Mouse (Mus musculus) layer of hippocampus, postnatal 10 days (tissue): ENCODE results near the gene Lrr1. TPM values are rescaled to one million over a fixed set of nuclear protein-coding genes. Genes with fewer than 3 reads are reported as not detected.
A peak's percentile ranks its signal among the peaks of the same experiment; 100 is the strongest.

Experiments
- DNase-seq, 2 experiments: peaks; one replicate each; pipeline ENCODE4 v3.0.0; 2021; ENCODE audit warnings: low spot score in 2 of 2
- total RNA-seq, 2 experiments: library from RNA; stranded (reverse); gene quantifications; 2 replicates each; pipeline ENCODE4 v1.2.3; 2021

Gene Lrr1
- total RNA-seq, 2 experiments from 2014 or later = 0.80 to 0.85 TPM

DNA sequence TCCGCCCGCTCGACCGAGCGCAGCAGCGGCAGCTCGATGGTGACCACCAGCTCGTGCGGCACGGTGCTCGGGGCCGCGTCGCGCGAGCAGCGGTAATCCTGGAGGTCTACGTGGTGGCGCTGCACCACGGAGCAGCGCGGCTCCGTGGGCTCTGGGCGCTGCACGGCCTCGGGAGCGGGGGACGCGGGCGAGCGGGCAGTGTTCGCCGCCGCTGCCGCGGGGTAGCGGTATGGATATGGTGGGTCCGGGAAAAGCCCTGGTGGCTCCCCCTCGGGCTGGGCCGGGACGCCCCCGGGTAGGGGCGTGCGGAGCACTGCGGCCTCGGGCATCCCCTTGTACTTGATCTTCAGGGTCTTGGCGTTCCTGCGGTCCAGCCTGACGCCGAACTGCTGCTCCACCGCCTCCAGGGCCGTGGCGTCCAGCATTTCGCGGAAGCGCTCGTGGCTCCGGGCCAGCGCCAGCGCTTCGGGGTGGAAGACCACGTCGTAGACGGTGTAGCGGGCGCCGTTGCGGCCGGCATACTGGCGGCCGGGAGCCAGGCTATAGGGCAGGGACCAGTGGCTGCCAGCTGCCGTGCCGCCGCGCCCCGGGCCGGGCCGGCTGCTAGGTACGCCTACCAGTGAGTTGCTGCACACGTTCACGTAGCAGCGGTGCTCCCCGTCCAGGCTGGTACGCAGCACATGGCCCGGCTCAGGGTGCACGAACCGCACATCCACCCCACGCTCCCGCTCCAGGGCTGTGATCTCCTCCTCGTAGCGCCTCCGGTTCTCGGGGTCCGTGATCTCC is 29.0 kb downstream of the Lrr1 start:
- DNase-seq = peak; percentile 54 to 73

DNA sequence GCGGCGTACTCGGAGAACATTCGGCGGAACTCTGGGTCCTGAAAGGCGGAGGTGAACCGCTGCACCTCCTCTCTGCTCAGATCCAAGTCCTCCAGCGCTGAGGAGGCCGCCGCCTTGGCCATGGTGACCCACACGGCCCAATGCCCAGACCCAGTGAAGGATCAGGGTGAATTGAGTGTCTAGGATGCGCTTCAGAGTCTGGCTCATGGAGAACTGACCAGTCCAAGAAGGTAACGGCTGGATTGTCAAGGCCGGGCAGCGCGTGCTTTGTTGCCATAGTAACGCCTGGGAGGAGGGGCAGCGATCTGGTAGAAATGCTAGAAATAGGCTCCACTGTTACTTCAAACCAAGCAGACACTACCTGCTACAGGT is 29.5 kb downstream of the Lrr1 start, which contains the start of gene Dnaaf2:
Gene Dnaaf2, minus strand, starts transcription at position 266 of the 372 bp plus-strand sequence.
- DNase-seq = peak; percentile 72 to 73

DNA sequence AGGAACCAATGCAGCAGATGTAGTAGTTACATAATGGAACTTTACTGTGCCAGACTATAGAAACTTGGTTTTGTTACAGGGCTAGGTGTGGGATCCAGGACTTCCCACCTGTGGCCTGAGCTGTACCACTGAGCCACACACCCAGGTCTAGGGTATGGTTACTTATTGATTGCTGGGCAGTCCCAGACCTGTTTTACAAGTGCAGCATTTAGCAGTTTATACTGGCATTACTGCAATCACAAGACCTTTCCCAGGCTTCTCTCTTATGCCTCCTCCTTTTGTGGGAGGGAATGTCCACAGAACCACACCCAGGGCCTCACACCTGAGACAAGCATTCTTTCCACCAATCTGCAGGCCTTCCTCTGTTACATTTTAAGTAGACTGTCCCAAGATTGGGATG is 30.4 kb downstream of the Lrr1 start:
- no peak for DNase-seq

DNA sequence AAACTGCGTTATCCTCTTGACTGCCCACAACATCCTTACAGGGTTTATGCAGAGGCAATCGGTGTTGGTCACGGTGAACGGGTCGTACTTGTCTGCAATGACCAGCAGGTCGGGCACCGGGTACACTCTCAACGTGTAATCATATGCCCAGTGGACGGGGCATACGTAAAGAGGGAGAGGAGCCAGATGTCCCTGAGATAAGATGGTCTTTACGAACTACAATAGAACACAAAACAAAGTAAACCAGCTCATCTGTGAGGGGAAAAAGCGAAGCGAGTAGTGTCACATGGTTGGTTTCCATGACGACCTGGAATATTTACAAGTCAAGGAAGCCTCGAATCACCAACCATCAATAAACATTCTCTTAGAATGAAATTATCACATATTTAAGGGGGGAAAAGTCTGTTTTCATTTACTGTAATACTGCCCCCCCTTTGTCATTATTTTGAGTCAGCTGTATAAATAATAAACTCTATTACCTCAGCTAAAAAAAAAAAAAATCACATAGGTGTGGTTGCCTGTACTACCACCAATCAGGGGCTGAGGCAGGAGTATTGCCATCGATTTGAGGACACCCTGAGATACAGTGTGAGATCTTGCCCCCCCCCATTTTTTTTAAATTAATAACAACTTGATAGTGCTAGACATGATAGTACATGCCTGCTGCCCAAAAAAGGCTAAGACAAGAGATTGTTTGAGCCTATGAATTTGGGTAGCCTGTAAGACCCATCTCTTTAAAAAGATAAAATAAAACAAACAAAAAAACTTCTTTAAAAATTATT is 35.6 kb downstream of the Lrr1 start, which contains the start of gene Gm49384:
Gene Gm49384, minus strand, starts transcription at position 216 of the 782 bp plus-strand sequence.
- no peak for DNase-seq

DNA sequence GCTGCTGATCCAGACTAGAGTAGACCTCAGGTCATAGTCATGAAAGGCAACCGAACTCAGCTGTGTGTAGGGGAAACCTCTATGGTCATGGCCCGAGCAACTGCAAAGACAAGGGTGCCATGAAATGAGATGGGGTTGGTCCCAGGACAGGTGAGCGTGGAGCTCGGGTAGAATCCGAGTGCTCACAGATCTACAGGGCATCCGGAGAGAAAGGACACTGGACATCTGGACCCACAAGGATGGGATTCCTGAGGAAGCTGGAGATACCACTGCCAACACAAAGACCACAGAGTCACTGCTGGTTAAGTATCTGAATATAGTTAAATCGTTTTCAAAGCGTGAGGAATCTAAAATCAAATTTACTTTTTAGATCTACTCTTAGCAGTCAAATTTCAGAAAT is 38.8 kb downstream of the Lrr1 start:
- DNase-seq = no peak

DNA sequence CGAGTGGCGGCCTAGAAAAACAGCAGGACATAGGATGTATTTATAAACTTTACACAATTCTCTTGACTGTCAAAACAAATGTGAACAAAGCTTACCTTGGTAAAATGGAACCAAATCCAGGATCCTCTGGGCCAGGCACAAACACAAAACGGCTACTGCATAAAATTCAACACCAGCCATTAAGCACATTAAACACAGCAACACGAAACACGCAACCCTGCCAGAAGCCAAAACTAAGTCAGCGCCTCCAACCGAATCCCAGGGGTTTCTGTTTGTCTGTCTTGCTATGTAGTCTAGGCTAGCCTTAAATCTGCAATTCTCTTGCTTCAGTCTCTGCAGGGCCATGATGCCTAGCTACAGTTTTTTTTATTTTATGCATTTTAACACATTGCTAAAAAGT is 39.3 kb downstream of the Lrr1 start:
- no peak for DNase-seq

DNA sequence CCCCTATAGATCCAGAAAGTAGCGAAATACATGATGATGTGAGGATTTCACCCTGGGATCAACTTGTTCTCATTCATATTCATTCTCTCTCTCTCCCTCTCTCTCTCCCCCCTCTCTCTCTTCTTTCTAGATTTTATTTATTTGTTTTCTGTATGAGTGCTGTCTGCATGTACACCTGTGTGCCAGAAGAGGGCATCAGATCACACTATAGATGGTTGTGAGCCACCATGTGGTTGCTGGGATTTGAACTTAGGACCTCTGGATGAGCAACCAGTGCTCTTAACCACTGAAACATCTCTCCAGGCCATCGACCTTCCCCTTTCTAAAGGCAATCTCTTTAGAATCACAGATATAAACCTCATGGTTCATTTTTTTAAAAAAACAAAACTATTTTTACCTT is 39.9 kb downstream of the Lrr1 start:
- no peak for DNase-seq

DNA sequence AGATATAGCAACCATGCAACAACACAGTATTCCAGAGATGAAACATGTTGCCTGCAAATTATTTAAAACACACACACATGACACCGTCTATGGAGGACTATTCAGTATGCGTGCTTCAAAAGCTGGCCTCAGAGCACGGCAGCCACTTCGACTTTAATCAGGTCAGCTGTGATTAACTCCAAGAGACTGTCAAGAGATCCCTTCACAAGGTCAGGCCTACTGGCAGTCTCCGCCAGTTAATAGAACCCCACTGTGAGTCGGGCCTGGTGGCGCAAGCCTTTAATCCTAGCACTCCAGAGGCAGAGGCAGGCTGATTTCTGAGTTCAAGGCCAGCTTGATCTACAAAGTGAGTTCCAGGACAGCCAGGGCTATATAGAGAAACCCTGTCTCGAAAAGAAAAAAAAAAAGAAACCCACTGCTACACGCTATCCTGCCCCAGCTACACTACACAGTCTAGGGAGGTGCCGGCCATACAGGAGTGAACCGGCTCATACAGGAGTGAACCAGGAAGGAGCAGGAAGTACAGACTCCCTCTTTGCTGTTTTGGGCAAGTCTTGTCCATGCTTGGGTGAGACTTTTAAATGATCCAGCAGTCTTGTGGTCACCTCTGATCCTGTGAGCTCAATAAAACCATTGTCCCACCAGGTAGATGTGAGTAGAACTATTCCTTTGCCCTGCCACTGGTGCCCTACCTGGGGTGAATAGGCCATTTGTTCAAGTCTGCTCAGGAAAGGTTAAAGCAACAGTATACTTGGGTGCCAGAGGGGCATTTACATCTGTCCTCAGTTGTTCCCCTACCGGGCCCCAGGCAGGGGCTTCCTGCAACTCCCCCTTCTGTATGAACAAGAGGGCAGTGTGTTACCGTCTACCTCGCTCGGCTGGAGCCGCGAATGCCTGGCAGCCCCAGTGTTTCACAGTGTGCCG is 41.7 kb downstream of the Lrr1 start:
- DNase-seq = no peak

DNA sequence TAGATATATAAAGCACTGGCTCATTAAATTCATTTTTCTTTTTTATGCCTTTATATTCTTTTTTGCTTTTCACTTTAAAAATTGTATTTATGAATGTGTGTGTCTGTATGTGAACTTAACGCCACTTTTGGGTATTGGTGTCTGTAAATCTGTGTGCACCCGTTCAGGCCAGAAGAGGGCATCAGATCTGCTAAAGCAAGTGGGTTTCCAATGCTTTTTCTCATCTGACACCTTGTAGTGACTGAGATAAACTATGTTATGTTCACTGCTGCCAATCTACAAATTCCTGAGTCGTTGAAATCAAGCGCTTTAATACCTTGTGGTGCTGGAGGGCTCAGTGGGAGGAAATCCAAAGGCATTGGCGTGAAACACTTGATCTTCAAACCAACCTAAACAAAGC is 42.4 kb downstream of the Lrr1 start:
- no peak for DNase-seq

DNA sequence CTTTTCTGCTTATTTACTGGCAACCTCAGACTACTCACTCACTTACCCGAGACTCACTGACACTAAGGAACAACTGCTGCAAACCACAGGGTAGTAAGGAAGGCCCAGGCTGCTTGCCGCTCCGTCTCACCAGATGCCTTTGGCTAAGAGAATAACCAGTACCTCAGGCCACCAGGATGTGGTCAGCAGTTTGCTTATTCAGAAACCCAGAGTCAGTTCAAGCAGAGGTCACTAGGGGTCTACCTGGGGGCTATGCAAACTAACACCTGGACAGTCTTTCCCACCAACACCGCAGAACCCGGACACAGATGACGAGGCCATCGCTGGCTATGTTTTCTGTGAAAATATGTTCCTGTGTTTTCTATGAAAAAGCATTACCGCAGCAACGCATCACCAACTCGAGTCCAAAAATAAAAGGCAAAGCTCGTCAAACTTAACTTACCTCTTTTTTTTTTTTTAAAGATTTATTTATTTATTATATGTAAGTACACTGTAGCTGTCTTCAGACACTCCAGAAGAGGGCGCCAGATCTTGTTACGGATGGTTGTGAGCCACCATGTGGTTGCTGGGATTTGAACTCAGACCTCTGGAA is 44.7 kb downstream of the Lrr1 start:
- DNase-seq = no peak

DNA sequence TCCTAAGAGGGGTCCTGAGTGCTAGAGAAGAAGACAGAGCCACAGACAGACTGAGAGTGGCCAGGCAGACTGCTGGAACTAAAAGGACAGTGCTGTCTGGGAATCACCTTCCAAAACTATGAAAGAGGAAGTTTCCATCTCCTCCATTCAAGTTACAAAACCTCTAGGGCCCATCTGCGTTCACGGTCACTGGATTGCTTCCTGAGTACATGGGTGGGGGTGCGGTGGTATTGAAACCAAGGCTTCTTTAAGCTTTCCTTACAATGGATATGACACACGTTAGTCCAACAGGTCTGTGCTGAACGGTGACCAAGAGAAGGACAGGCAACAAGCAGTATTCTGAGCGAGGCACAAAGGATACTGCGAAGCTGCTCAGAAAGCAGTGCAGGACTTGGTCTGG is 45.8 kb downstream of the Lrr1 start:
- no peak for DNase-seq

DNA sequence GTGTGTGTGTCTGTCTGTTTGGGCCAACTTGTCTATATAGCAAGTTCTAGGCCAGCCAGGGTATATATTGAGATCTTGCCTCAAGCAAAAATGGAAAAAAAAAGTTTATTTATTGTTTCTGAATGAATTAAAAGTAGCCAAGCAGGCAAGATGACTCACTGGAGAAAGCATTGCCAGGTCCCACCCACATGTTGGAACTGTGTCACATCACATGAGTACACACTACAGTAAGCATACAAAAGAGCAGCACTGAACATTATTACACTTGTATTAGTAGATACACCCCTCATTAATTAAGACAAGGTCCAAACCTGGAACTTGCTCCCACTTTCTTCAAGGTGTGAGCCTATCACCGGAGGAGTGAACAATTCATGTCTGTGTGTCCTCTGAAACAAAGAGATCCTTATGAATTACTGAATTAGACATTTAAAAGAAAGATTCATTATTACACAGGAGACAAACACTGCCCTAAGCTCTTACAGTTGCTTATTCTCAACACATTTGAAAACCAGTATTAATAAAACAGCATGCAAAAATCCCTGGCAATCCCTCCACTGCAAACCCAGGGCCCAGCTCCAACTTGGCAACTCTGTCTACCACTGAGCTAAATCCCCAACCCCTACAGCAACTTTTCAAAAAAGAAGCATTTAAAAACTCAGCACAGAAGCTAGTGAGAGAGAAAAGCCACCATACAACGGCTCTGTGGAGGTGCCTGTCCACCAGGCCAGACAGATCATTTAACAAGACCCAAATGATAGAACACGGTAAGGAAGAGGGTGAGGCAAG is 46.6 kb downstream of the Lrr1 start:
- DNase-seq = peak; percentile 60 to 67

DNA sequence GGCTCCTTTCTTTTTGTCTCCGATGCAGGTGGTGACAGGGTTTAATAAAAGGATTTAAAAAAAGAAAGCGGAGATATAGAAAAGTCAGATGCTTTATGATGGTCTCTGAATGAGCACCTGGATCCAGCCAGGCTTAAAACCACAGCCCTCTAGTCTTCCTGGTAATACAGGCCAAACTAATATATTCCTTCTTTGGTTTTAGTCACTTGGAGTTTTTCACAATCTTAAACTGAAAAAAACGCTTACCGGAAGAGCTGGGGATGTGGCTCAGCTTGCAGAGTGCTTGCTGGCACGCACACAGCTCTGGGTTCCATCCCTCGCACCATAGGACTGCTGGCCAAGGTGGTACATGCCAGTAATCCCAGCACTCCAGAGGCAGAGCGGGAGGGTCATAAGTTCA is 48.0 kb downstream of the Lrr1 start:
- DNase-seq = no peak

DNA sequence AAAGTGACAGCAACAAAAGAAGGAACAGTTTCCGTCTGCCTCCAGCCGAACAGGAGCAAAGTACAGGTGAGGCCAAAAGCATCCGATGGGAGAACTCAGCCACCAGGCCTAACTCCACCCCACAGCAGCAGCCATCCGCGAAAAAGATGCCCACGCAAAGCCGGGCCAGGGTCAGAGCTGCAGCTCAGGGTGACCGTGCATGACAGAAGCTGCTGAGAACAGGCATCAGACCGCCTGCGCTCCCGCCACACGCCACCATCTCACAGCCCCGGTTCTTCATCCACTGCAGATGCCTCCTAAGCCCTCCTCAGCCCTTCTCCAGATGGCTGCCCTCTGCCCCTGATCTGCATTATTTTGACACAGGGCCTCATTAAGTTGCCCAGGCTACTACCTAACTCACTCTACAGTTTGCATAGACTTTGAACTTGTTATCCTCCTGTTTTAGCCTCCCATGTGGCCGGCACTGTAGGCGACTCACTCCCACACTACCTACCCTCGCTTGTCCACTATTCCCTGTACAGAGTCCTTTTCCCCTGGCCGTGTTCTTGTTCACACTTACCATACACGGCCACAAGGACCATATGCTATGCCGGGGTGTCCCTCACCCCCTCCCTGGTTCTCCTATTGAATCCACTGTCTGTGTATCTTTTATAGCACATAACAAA is 52.1 kb downstream of the Lrr1 start:
- DNase-seq = no peak

DNA sequence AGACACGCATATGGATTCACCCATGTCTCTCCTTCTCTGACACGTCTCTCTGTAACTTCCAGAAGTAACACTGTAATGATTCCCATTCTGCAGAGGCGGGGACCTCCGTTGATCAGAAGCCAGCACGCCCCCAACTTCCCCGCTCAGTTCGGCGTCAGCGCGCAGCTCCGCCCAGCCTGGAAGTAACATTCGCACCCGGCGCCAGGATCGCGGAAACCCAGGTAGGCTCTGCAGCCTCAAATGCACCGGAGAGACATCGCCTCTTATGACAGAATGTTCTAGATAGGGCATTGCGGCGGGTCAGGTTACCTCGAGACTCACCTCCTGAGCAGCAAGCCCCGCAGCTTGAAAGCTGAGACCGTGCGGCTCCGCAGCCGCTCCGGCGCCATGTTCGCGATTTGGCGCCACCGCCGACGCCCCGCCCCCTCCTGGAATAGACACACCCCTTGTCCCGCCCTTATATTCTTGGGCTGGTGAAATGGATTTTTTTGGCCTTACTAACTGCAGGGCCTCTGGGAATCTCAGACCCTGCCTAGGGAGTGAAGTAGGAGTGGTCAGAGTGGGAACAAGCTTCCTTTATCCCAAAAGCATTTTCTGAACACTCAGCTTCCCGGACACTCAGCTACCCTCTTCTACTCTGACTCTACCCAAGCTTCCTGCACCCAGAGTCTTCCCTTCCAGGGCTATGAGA is 59.3 kb downstream of the Lrr1 start, which contains the start of gene Pole2:
Gene Pole2, minus strand, starts transcription at position 420 of the 691 bp plus-strand sequence.
- peak; percentile 87 to 90 for DNase-seq
